ENCODE assay signal across 8 mouse cellular contexts in the genomic region with DNA sequence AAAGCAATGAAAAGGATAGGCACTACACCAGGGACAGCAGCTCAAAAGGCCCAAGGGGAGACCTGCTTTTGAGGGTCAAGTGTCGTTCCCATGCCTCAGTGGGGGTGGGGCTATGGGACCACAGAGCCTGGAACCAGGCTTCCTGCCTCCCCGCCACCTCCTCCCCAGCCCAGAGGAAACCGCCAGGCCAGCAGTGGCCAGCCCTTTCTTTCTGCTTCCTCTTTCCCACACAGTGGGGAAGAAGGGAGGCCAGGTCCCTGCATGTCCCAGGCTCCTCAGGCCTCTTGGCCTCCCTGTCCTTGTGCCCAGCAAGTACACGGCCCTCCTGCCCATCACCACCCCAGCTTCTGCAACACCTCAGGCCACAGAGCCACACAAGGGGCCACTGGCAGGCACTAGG. TPM values are rescaled to one million over a fixed set of nuclear protein-coding genes. Genes with fewer than 3 reads are reported as not detected.
DNase-seq lines count a peak whose midpoint lies in the region; ATAC-seq and TF ChIP-seq lines count a peak whose summit lies in the region.

No protein-coding gene starts in this region.

- DNase-seq in lung, adult 18-20 months, result peak; percentile 46 to 55
- no peak for DNase-seq in lung, adult 2 months
- no peak for DNase-seq in left cerebral cortex, postnatal 4 days
- no peak for DNase-seq in layer of hippocampus, adult 8-10 months (ENCODE audit: low spot score in 2 of 2)

- H3K9me3 ChIP-seq in heart, embryonic 13.5 days, result no peaks in the 10 kb centered on the region
- no peaks in the 10 kb centered on the region for H3K9me3 ChIP-seq in limb, embryonic 13.5 days

- H3K27ac ChIP-seq in heart, embryonic 13.5 days (replicated peaks), result peak overlapping the region; percentile 77
- H3K27ac ChIP-seq in limb, embryonic 13.5 days, result peak overlapping the region; percentile 28; the same call in 1 of the 2 replicates

- peak overlapping the region; percentile 50 for H3K9ac ChIP-seq in heart, embryonic 13.5 days
- no peak overlapping the region for H3K9ac ChIP-seq in limb, embryonic 13.5 days

- TF ChIP-seq POLR2A in lung, adult 2 months (IDR thresholded peaks at IDR 0.05; ENCODE audit: borderline replicate concordance, extremely low read depth, low read depth, low read length), result no peak
- peak; percentile 10 for TF ChIP-seq POLR2A in myocyte (IDR thresholded peaks at IDR 0.05; ENCODE audit: insufficient read length, low read depth)

- intact Hi-C loops in left cerebral cortex, postnatal 4 days (cut with DNase I), result no loop called here

- no peak overlapping the region for H3K4me2 ChIP-seq in heart, embryonic 13.5 days
- H3K4me2 ChIP-seq in limb, embryonic 13.5 days (replicated peaks), result no peak overlapping the region
- no peak overlapping the region for H3K4me2 ChIP-seq in myocyte (ENCODE audit: low read depth)

- H3K79me2 ChIP-seq in myocyte (ENCODE audit: control insufficient read depth, insufficient read depth), result peaks cover 79% of the 10 kb centered on the region

- 37% methylated on average over 4 of the region's 4 CpGs for WGBS in lung, adult 2 months
- 57% methylated on average over 4 of the region's 4 CpGs for WGBS in heart, embryonic 13.5 days
- WGBS in limb, embryonic 13.5 days, result 60% methylated on average over 4 of the region's 4 CpGs

- no peak for TF ChIP-seq CTCF in lung, adult 2 months (IDR thresholded peaks at IDR 0.05; ENCODE audit: insufficient read depth, low read length)

- H3K27me3 ChIP-seq in heart, embryonic 13.5 days (replicated peaks), result 0 out of 2 replicates have a peak, but pooled peaks cover 11% of the 10 kb centered on the region
- H3K27me3 ChIP-seq in limb, embryonic 13.5 days, result peaks cover 21% of the 10 kb centered on the region
- no peaks in the 10 kb centered on the region for H3K27me3 ChIP-seq in myocyte (ENCODE audit: control insufficient read depth, insufficient read depth, insufficient read length)

- no peak overlapping the region for H3K4me3 ChIP-seq in lung, adult 2 months (replicated peaks; ENCODE audit: extremely low read depth, low read depth, low read length)
- no peak overlapping the region for H3K4me3 ChIP-seq in heart, embryonic 13.5 days
- no peak overlapping the region for H3K4me3 ChIP-seq in limb, embryonic 13.5 days
- no peak overlapping the region for H3K4me3 ChIP-seq in myocyte

- no peak overlapping the region for H3ac ChIP-seq in myocyte (ENCODE audit: control insufficient read depth, insufficient read length)

- peaks cover 30% of the 10 kb centered on the region for H3K4me1 ChIP-seq in lung, adult 2 months (ENCODE audit: control insufficient read depth, insufficient read depth, low read length)
- peaks cover 66% of the 10 kb centered on the region for H3K4me1 ChIP-seq in heart, embryonic 13.5 days
- peaks cover 28% of the 10 kb centered on the region for H3K4me1 ChIP-seq in limb, embryonic 13.5 days

- no peak for ATAC-seq in heart, embryonic 13.5 days (ENCODE audit: extremely low read depth, insufficient number of reproducible peaks, low FRiP score, low TSS enrichment)
- ATAC-seq in limb, embryonic 13.5 days (ENCODE audit: low FRiP score, low read depth), result no peak
- ATAC-seq in frontal cortex, adult (ENCODE audit: low TSS enrichment), result no peak

- H3K36me3 ChIP-seq in heart, embryonic 13.5 days, result peaks cover 92% of the 10 kb centered on the region
- peaks cover 76% of the 10 kb centered on the region for H3K36me3 ChIP-seq in limb, embryonic 13.5 days
- H3K36me3 ChIP-seq in myocyte (ENCODE audit: control insufficient read depth, insufficient read depth), result peaks cover 38% of the 10 kb centered on the region

TF ChIP-seq in myocyte, 11 proteins besides CTCF, POLR2A, EP300 and RAD21:
- no peak for TF ChIP-seq TCF3 (IDR thresholded peaks at IDR 0.05; ENCODE audit: insufficient read length, low read depth)
- TF ChIP-seq MAX (IDR thresholded peaks at IDR 0.05; ENCODE audit: low read depth), result no peak
- TF ChIP-seq SRF (IDR thresholded peaks at IDR 0.05; ENCODE audit: control insufficient read depth, insufficient read length, low read depth), result no peak
- no peak for TF ChIP-seq USF1 (IDR thresholded peaks at IDR 0.05; ENCODE audit: low read depth)
- peak; percentile 41 for TF ChIP-seq POLR2AphosphoS2 (IDR thresholded peaks at IDR 0.05; ENCODE audit: insufficient read length, low read depth)
- no peak for TF ChIP-seq TCF12 (IDR thresholded peaks at IDR 0.05; ENCODE audit: insufficient read depth, poor library complexity, severe bottlenecking)

RNA-seq across cellular contexts. Expression of a gene that starts 13.3 kb away (rescaled TPM):
- 58.8 and 106 TPM in 2 replicates for polyA plus RNA-seq in lung, adult 2 months (2012; rRNA removed)
- polyA plus RNA-seq in heart, embryonic 13.5 days (2015; fragmentation: Nextera tagmentation; extraction: Ambion mirVana), result 13.3 and 14.7 TPM in 2 replicates
- 11.7 and 12.5 TPM in 2 replicates for polyA plus RNA-seq in limb, embryonic 13.5 days (2015; fragmentation: Nextera tagmentation; extraction: Ambion mirVana)
- polyA plus RNA-seq in myocyte (2012; fragmentation: generic; extraction: Trizol), result 37.4 TPM
- 10 to 100 TPM; 13.3 to 13.4 TPM for total RNA-seq in left cerebral cortex, postnatal 4 days (2021)
- 10 to 100 TPM; 19.6 to 21.6 (median 20.4) TPM for total RNA-seq in layer of hippocampus, adult 8-10 months (2022)

RNA-seq across cellular contexts. Expression of a gene that starts 24.7 kb away (rescaled TPM):
- polyA plus RNA-seq in lung, adult 2 months (2012; rRNA removed), result 20.4 and 25.3 TPM in 2 replicates
- polyA plus RNA-seq in heart, embryonic 13.5 days (2015; fragmentation: Nextera tagmentation; extraction: Ambion mirVana), result 14.9 and 17.2 TPM in 2 replicates
- 38.5 and 43.4 TPM in 2 replicates for polyA plus RNA-seq in limb, embryonic 13.5 days (2015; fragmentation: Nextera tagmentation; extraction: Ambion mirVana)
- 9.8 TPM for polyA plus RNA-seq in myocyte (2012; fragmentation: generic; extraction: Trizol)
- total RNA-seq in left cerebral cortex, postnatal 4 days (2021), result 10 to 100 TPM; 19.4 to 19.9 TPM
- total RNA-seq in layer of hippocampus, adult 8-10 months (2022), result 1 to 10 TPM; 8.7 to 9.8 (median 9.0) TPM

Comparison
In these comparisons a context has a peak if more than half of its experiments do, and no peak if none do; other contexts are left out.
1. DNase-seq: peak in lung, adult 18-20 months (2 of 2); none in lung, adult 2 months (single experiment), left cerebral cortex, postnatal 4 days (single experiment) and layer of hippocampus, adult 8-10 months (0 of 2).